Mouse (Mus musculus): ENCODE results near the gene Pcgf2.

- TF ChIP-seq POLR2A (IDR thresholded peaks at IDR 0.05; ENCODE audit: low read depth, low read length) (no peak), CTCF (conservative IDR thresholded peaks at IDR 0.05 in 1 of 2, IDR thresholded peaks at IDR 0.05 in 1 of 2; ENCODE audit: low read depth in 2 of 2, low read length in 2 of 2) (no peak), POLR2AphosphoS2 (IDR thresholded peaks at IDR 0.05; ENCODE audit: low read depth, low read length) (no peak), ETS1 (conservative IDR thresholded peaks at IDR 0.05; ENCODE audit: low read depth, low read length) (no peak), MAX (IDR thresholded peaks at IDR 0.05; ENCODE audit: low read length) (no peak), MAFK (IDR thresholded peaks at IDR 0.05; ENCODE audit: insufficient replicate concordance, low read length) (no peak), TCF12 (IDR thresholded peaks at IDR 0.05; ENCODE audit: low read depth, low read length) (no peak), EP300 (IDR thresholded peaks at IDR 0.05; ENCODE audit: low read length) (no peak), HCFC1 (IDR thresholded peaks at IDR 0.05; ENCODE audit: low read depth, low read length) (no peak), PAX5 (IDR thresholded peaks at IDR 0.05; ENCODE audit: low read length) (no peak)
These were observed 33.5 kb downstream of the Pcgf2 start for GRCm38 (mm10) chr11:97666794-97667193.

Measured in CH12.LX (cell line).